10 mouse cellular contexts compared by ENCODE assay signal in the genomic region with DNA sequence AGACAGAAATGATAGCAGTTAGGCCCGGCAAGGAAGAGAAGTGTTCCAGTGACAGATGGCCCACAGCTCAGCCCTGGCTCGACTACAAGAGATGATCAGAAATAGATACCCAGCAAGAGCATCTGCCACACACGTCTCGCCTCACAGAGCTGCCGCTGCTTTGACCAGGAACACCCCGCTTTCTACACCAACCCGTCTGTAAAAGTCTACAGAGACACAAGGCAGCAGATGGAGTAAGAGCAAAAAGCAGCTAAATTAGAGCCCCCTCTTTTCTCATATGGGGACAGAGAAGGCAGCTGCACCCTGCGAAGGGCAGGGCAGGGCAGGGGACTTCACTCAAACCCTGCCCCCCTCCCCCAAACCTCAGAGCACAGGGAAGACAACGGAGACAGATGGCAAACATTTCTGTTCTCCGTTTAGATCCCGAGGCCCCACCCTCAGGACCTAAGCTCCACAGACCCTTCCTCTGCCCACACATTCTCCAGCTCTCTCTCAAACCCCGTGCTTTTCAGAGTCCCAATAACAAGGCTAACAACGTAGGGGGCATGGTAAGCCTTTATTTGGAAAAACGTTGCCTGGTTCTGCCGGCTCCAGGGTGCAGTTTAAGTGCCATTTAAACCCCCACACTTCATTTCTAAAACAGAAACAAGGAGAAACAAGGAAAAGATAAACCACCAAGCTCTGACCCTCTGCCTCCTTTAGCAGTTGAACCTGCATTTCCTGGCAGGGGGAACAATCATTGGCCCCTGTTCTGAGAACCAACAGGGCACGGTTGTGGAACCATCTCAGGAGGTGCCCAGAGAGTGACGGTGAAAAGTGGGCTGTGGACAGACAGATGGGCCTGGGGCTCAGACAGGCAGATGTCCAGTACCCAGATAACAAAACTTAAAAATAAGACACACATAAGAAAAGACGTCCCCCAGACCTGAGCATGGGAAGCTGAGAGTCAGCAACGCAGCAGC. TPM values are rescaled to one million over a fixed set of nuclear protein-coding genes. Genes with fewer than 3 reads are reported as not detected.
DNase-seq lines count a peak whose midpoint lies in the region; ATAC-seq lines count a peak whose summit lies in the region.
"Had no signal": no experiment of that assay in that cellular context is flagged by ENCODE, and none has a peak within 500 bp of the region (broad histone marks: within the 10 kb centered on the region; RNA-seq: fewer than 3 reads in every experiment).

No protein-coding gene starts in this region.

- ATAC-seq in forebrain, embryonic 16.5 days = peak; percentile 84
- no peak for ATAC-seq in liver, embryonic 11.5 days (replicated peaks; ENCODE audit: low FRiP score)
- no peak for ATAC-seq in erythroid progenitor cell, adult 5-6 weeks (replicated peaks; ENCODE audit: low FRiP score, poor library complexity, severe bottlenecking)

- no peak overlapping the region for H3K4me3 ChIP-seq in forebrain, embryonic 16.5 days (replicated peaks; ENCODE audit: low read length)
- no peak overlapping the region for H3K4me3 ChIP-seq in liver, embryonic 11.5 days (ENCODE audit: low read depth, low read length)

- H3K9me3 ChIP-seq in forebrain, embryonic 16.5 days (ENCODE audit: control insufficient read depth, low read length) = no peaks in the 10 kb centered on the region
- no peaks in the 10 kb centered on the region for H3K9me3 ChIP-seq in liver, embryonic 11.5 days (ENCODE audit: control insufficient read depth, low read length)

- peak overlapping the region; percentile 32; the same call in 1 of the 2 replicates for H3K9ac ChIP-seq in forebrain, embryonic 16.5 days (replicated peaks; ENCODE audit: low read depth, low read length)
- no peak overlapping the region for H3K9ac ChIP-seq in liver, embryonic 11.5 days (ENCODE audit: low read depth, low read length)

- peak overlapping the region; percentile 17; the same call in 1 of the 2 replicates for H3K4me2 ChIP-seq in forebrain, embryonic 16.5 days (ENCODE audit: low read length)
- H3K4me2 ChIP-seq in liver, embryonic 11.5 days = no peak overlapping the region

- no peaks in the 10 kb centered on the region for H3K27me3 ChIP-seq in forebrain, embryonic 16.5 days (replicated peaks; ENCODE audit: control insufficient read depth, insufficient read depth, low read length)
- H3K27me3 ChIP-seq in liver, embryonic 11.5 days (replicated peaks; ENCODE audit: control insufficient read depth, insufficient read depth, low read length) = no peaks in the 10 kb centered on the region

- DNase-seq in heart, adult 11 months = peak; percentile 74
- no peak for DNase-seq in heart, postnatal 25 days (ENCODE audit: low spot score)
- peak; percentile 78 to 90 for DNase-seq in left cerebral cortex, adult 18-20 months (ENCODE audit: low spot score in 2 of 2)
- peak; percentile 45 for DNase-seq in retina, postnatal 7 days (ENCODE audit: low read depth, low spot score)
- DNase-seq in ovary, postnatal 36 days (ENCODE audit: low spot score) = no peak
- DNase-seq in liver, embryonic 11.5 days (ENCODE audit: low spot score) = no peak
- DNase-seq: adrenal gland, postnatal 25 days had no signal

- intact Hi-C loops in heart, postnatal 25 days (cut with DNase I) = no loop called here

- H3K36me3 ChIP-seq in forebrain, embryonic 16.5 days (ENCODE audit: control insufficient read depth, insufficient read depth) = peaks cover 10% of the 10 kb centered on the region
- H3K36me3 ChIP-seq in liver, embryonic 11.5 days (ENCODE audit: control insufficient read depth, insufficient read depth, low read length) = 0 out of 2 replicates have a peak, but pooled peaks cover 3% of the 10 kb centered on the region

- WGBS in forebrain, embryonic 16.5 days = 28% methylated on average over 19 of the region's 19 CpGs
- 43% methylated on average over 19 of the region's 19 CpGs for WGBS in liver, embryonic 11.5 days

- H3K27ac ChIP-seq in forebrain, embryonic 16.5 days (ENCODE audit: low read length) = peak overlapping the region; percentile 88
- no peak overlapping the region for H3K27ac ChIP-seq in liver, embryonic 11.5 days (ENCODE audit: low read depth, low read length)

- peaks cover 29% of the 10 kb centered on the region for H3K4me1 ChIP-seq in forebrain, embryonic 16.5 days (replicated peaks; ENCODE audit: control insufficient read depth, insufficient read depth, low read length)
- H3K4me1 ChIP-seq in liver, embryonic 11.5 days (replicated peaks; ENCODE audit: control insufficient read depth, insufficient read depth, low read length) = no peaks in the 10 kb centered on the region

RNA-seq across cellular contexts. Expression of a gene that starts 21.7 kb away (rescaled TPM):
- total RNA-seq in heart, postnatal 25 days (2021) = 10 to 100 TPM; 19.4 to 21.0 TPM
- 37.8 and 41.7 TPM in 2 replicates for polyA plus RNA-seq in forebrain, embryonic 16.5 days (2015; fragmentation: Nextera tagmentation; extraction: Ambion mirVana)
- total RNA-seq in left cerebral cortex, adult 18-20 months (2021) = 10 to 100 TPM; 29.8 to 35.4 TPM
- 4.7 and 5.6 TPM in 2 replicates for polyA plus RNA-seq in liver, embryonic 11.5 days (2014; fragmentation: Nextera tagmentation; extraction: Ambion mirVana)
- total RNA-seq in erythroid progenitor cell, adult 5-6 weeks (2015; ENCODE audit: low replicate concordance) = not detected in 2 replicates
- not detected in 2 replicates for total RNA-seq in erythroid progenitor cell, adult 5-6 weeks (2017; ENCODE audit: low replicate concordance)
- total RNA-seq: neutrophil, adult 5-6 weeks had no signal

RNA-seq across cellular contexts. Expression of a gene that starts 26.0 kb away (rescaled TPM):
- 1 to 10 TPM; 3.4 to 3.5 TPM for total RNA-seq in heart, postnatal 25 days (2021)
- polyA plus RNA-seq in forebrain, embryonic 16.5 days (2015; fragmentation: Nextera tagmentation; extraction: Ambion mirVana) = 9.2 and 10.6 TPM in 2 replicates
- 1 to 10 TPM; 8.2 TPM for total RNA-seq in left cerebral cortex, adult 18-20 months (2021)
- 4.0 and 4.5 TPM in 2 replicates for polyA plus RNA-seq in liver, embryonic 11.5 days (2014; fragmentation: Nextera tagmentation; extraction: Ambion mirVana)
- not detected in 2 replicates for total RNA-seq in erythroid progenitor cell, adult 5-6 weeks (2015; ENCODE audit: low replicate concordance)
- not detected in 2 replicates for total RNA-seq in erythroid progenitor cell, adult 5-6 weeks (2017; ENCODE audit: low replicate concordance)

RNA-seq across cellular contexts. Expression of a gene that starts 33.9 kb away (rescaled TPM):
- not detected for total RNA-seq in heart, postnatal 25 days (2021)
- polyA plus RNA-seq in forebrain, embryonic 16.5 days (2015; fragmentation: Nextera tagmentation; extraction: Ambion mirVana) = not detected in 2 replicates
- total RNA-seq in left cerebral cortex, adult 18-20 months (2021) = not detected
- polyA plus RNA-seq in liver, embryonic 11.5 days (2014; fragmentation: Nextera tagmentation; extraction: Ambion mirVana) = not detected in 2 replicates
- not detected in 2 replicates for total RNA-seq in erythroid progenitor cell, adult 5-6 weeks (2015; ENCODE audit: low replicate concordance)
- not detected in 2 replicates for total RNA-seq in erythroid progenitor cell, adult 5-6 weeks (2017; ENCODE audit: low replicate concordance)
- total RNA-seq: adrenal gland, postnatal 25 days; neutrophil, adult 5-6 weeks had no signal

Comparison
In these comparisons a context has a peak if more than half of its experiments do, and no peak if none do; other contexts are left out.
1. DNase-seq: peak in heart, adult 11 months (single experiment), left cerebral cortex, adult 18-20 months (2 of 2) and retina, postnatal 7 days (single experiment); none in heart, postnatal 25 days (single experiment), ovary, postnatal 36 days (single experiment) and liver, embryonic 11.5 days (single experiment).
2. RNA of a gene that starts 21.7 kb away (total RNA-seq): 29.8 to 35.4 TPM in left cerebral cortex, adult 18-20 months and 19.4 to 21.0 TPM in heart, postnatal 25 days; not detected in erythroid progenitor cell, adult 5-6 weeks; every median in the first group is over 10 times any median in the second.
3. RNA of a gene that starts 26.0 kb away (total RNA-seq): 8.2 TPM in left cerebral cortex, adult 18-20 months and 3.4 to 3.5 TPM in heart, postnatal 25 days; not detected in erythroid progenitor cell, adult 5-6 weeks; every median in the first group is over 4 times any median in the second.